Mouse (Mus musculus) c-Kit-negative CD71-positive TER-119-positive erythroid progenitor cells, embryonic 14.5 days (primary cell): ENCODE measurements at regions not wholly inside any gene's neighbourhood (a gene's known extent, or its start where the extent isn't known, plus 50 kb on each side); places are given as distances from the start of the nearest gene placed in this dataset.
A peak's percentile ranks its signal among the peaks of the same experiment; 100 is the strongest.

Experiments used
- DNase-seq: peaks from one replicate; pipeline ENCODE4 v3.0.0-alpha.2; 2013; ENCODE audit warnings: low read depth, low spot score

DNA sequence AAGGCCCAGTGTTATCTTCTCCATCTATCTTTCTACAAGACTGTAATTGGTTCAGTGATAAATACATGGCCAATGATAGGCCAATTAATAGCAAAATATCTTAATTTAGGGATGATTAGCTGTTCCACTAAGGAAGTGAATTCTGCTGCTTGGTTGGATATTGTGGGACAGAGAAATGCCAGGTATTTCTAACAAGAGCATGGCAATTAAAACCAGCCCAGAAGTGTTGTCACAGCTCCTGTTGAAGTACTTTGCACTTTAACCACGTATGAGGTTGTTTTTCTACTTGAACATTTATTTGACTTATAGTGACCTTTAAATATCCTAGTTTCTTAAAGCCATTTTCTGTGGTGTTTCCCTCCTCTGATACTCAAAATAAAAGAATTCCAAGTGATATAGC lies 65.7 kb upstream of the Acsl4 start:
- no peak for DNase-seq

DNA sequence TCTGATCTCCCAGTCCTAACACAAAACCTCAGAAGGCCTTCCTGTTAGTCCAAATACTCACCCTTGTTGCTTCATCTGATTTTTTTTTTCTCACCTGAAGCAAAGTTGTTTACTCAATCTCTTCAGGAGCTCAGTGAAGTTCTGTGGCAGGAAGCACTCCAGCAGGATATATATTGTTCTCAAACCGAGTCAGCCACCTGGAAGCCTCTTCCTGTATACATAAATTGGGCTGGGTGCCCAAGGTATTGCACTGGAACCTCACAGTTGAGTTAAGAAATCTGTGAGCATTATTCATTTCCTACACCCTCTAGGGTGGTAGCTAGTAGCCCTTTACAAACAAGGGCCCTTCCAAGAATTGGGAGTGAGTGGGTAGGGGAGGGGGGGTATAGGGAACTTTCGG lies 73.8 kb upstream of the Acsl4 start:
- DNase-seq = no peak

DNA sequence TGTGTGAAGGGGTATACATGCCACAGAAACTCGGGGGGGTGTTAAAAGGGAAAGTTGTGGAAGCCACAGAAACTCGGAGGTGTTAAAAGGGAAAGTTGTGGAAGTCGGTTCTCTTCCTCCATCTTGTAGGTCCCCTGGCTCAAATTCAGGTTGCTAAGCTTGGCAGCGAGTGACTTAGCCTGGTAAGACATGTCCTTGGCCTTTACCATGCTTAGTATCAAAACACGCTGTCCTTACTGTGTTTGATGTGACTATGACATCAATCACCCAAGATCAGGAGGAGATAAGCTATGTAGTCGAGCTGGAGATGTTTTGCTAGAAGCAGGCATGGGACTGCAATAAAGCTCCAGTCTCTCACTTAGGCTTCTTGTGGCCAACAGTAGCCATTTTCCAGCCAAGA lies 74.4 kb upstream of the Acsl4 start:
- DNase-seq = no peak

DNA sequence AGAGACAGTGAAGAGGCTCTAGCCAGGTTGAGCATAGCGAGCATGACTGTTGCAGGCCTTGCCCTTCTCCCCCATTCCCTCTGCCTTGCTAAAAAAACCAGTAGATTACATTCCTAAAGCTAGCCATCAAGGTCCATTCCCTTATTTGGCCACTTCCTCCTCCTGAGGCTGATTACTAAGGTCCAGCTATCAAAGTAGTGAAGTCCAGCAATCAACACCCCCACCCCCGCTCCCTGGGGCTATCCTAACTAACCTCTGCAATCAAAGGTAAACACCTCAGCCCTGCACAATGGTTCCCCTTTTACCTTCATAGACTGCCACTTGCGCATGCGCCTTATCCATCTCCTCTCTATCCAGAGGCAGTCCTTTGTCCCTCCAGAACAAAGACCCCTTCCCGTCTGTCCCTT lies 77.5 kb upstream of the Acsl4 start:
- DNase-seq = no peak

DNA sequence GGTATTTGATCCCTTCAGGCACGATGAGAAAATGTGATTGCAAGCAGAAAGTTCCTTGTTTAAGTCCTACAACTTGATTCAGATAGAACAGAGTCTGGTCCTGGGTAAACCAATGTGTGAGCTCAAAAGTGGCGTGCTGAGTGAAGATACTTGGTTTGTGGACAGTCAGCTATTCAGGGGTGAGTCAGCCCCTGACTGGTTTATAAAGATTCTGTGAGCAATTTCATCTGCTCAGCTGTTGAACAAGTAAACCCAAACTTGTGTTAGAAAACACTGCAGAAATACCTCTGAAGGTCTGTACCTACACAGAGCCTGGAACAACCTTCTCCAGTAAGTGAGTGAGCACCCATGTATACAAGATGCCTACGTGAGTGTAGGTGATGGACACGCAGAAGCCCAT lies 78.1 kb upstream of the Acsl4 start:
- no peak for DNase-seq

DNA sequence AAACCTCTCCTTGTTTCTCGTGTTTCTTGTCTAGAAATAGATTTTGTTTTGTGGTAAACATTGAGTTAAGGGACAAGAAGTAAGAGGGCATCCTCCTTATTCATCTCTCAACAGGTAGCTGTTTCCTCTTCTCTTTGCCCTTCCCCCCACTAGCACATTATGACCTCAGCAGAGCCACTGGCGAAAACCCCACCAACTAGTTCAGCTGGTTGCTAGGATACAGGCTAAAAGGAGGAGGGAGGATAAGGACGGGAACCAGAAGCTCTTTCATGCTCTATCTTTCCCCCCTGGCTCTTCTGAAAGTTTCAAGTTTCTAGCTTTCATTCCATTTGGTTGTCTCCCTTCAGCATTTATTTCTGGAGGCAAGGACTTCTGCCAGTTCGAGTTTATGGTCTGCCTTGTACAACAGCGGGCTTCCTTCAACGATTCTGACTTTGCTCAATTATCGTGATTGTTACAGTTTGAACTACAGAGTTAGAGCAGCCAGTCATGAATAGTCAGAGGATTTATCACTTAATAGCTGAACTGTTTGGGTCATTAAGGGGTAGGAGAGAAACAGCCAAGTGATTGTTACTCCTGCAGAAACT lies 78.8 kb upstream of the Acsl4 start:
- no peak for DNase-seq

DNA sequence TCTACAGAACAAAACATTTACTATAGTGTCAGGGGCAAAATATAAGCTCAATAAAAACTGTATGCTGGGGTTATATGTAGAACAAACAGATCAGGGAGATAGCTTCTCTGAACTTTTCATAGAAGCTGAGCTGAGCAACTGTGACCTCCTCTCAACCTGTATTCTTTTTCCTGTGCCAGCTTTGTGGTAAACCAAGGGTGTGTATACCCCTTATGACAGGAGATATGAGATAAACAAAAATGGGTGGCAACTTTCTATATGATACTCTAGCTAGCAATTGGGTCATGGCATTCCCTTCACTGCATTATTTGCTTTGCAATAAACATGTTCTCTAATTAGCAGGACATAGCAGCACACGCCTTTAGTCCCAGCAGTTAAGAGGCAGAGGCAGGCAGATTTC lies 79.7 kb upstream of the Acsl4 start:
- DNase-seq = no peak

DNA sequence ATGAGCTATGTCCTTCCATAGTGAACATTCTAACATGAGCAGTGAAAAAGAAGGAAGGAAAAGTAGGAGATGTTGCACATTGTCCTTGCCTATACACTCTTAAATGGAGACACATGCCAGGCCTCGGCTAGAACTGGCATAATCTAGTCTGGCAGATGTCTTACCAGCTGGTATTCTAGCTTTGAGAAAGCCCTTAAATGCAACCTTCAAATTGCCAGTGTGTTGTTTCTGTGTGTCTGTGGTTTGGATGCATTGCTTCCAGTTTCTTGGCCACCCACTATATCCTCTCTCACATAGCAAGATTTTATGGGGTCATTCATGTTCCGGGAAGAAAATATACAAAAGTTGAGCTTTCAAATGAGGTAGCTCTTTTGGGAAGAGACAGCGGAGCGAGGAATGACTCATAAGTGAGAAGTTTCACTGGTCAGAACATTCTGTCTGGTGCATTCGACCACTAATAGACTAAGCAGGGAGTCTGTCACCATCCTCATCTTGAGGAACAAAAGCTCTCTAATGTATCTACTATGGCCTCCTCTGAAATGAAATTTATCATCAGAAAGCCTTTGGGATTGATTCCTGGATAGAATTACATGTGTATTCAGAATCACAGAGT lies 91.0 kb upstream of the Acsl4 start:
- no peak for DNase-seq

DNA sequence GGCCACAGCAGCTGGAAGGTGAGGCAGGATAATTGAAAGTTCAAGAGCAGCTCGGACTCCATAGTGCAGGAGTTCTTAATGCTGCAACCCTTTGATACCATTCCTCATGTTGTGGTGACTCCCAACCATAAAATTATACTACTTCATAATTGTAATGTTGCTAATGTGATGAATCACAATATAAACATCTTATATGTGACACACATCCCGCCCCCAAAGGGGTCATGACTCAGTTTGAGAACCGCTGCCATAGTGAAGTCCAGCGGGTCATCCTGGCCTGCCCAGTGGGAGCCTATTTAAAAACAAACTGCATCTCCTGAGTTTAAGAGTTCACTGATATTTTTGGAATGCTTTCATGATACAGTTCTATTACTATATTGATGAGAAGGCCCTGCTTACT lies 97.7 kb upstream of the Acsl4 start:
- DNase-seq = no peak

DNA sequence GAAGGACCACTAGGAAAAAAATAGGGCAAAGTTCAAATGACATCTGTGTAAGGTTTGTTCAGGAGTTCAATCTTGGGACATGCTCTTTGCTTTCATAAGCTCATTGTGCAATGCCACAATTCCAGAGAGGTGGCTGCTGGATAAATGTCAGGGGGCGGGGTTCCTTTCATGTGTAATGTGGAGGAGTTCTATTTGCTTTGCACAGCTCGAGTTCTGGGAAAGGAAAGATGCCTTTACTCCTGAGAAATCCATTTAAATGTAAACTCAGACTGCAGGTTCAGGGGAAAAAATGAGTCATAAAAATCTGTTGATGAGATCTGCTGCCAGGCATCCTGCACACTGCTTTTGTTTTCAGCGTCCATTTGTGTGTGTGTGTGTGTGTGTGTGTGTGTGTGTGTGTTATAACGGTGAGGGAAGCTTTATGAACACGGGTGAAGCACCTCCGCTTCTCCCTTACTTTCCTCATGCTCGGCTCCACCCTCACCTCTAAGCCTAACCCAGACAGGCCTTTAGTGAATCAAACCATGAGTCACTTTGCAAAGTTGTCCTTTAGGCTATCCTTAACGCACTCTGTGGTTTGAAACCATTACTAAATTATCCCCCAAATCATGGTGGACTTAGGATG lies 99.9 kb upstream of the Acsl4 start:
- no peak for DNase-seq

DNA sequence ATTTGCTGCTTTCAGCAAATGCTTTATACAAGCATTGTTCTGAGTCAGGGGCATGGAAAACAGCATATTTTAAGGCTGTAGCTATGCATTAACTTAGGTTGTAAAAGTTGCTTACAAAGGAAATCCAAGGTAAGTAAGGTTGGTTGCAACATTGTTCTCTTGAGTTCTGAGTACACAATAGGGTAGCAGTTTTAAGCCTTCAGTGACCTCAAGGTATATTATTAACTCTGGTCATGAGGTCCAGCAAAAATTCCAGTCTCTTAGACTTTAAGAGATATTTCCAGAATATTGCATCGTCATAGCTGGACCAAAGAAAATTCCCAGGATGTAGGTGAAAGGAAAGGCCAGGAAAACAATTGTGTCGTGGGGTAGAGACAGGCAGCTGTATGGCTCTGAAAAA lies 110.8 kb upstream of the Acsl4 start:
- DNase-seq = no peak

DNA sequence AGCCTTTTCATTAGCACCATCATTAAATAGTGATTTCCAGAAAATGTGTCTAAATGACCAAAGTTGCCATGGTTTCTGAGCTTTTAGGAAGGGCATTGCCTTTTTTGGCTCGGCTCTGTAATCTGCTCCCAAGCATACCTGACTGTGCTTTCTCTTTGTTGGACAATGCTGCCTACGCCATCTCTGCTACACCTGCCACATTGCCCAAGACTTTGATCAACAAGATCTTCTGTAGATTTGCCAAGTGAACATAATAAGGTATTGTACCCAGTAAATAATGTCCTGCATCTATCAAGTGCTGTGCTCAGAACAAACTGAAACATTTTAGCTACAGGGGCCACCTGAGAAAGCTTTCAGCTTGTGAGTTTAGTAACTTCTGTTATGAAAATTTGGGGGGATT lies 114.6 kb upstream of the Acsl4 start:
- DNase-seq = no peak

DNA sequence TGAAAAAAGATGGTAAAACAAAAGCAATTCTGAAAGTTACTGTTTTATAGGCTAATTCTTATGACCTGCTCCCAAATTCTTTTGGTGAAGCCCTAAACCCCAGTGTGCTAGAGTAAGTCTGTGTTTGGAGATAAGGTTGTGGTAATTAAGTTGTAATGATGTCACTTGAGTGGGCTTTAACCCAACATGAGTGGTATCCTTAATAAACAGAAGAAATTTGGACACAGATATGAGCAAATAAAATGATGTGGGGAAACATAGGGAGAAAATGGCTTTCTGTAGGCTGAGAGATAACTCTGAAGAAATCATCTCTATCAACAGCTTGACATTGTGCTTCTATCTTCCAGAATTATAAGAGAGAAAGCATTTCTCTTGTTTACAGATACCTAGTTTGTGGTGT lies 117.1 kb upstream of the Acsl4 start:
- no peak for DNase-seq

DNA sequence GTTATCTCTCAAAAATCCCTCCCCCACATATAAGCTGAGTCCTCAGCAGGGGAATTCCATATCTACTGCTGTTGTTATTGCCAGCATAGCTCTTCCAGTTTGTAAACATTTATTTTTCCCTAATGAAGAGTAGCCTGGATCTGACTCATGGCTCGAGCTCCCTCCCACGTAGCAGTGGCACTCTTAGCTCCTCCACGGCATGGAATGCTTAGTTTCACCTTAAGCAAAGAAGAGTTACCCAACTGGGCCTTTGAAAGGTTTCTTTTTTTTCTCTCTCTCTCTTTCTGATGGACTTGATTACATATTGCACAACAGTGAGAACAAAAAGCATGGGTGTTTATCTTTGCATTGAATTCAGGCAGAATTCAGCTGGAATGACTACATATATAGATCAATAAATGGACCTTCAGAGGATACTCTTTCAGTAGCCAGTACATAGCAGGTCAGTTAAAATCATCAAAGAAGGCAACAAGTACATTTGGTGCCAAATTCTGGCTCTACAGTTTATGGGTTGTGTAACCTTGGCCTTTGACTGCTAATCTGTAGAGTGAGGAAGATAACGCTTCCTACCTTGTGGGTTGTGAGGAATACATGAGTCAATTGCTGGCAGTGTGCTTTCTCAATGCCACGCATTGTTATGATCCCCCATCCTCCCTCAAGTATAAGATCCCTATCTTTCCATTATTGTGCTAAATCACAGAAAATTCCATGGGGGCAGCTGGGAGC lies 126.2 kb upstream of the Acsl4 start:
- no peak for DNase-seq

DNA sequence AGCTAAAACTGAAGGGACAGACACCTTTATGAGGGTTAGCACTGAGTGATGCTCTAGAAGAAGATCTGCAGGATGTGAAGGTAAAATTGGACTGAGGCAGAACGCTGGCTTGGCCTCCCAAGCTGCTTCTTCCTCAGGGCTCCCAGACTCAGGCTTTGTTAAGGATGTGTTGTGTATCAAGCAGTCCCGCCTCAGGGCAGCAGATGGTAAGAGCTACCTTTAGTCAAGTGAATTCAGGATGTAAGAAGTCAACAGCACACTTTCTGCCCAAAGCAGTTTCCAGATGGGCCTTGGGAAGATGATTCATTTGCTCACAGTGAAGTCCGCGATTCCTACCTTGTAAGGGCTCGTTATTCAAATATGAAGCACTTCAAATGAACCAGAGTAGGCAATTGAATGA lies 126.9 kb upstream of the Acsl4 start:
- DNase-seq = no peak

DNA sequence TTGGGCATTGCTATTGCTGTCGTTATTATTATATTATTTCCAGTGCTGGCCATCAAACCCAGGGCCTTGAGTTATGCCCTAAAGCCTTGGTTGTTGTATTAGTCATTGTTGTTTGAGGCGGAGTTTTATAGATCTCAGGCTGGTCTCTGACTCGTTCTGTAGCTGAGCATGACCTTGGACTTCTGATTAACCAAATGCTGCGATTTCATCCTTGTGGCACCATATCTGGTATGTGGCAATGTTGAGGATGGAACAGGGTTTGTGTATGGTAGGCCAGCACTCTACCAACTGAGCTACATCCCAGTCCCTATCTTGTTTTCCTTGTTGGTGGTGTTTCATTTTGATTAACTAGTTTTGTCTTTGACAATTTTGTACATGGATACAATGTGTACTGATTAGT lies 130.7 kb upstream of the Acsl4 start:
- no peak for DNase-seq

DNA sequence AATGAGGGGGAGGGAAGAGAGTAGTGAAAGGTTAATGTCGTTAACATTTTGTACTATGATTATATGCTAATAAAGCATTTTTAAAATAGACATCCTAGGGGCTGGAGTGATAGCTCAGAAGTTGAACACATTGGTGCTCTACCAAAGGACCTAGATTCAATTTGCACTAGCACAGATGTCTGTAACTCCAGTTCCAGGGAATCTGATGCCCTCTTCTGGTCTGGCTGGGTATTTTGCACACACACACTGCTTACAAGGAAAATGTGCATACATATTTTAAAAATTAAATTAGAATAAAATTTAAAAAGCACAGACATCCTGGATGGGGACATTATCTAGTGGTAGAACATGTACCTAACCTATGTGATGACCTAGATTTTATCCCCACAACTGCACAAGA lies 136.6 kb upstream of the Acsl4 start:
- DNase-seq = no peak

DNA sequence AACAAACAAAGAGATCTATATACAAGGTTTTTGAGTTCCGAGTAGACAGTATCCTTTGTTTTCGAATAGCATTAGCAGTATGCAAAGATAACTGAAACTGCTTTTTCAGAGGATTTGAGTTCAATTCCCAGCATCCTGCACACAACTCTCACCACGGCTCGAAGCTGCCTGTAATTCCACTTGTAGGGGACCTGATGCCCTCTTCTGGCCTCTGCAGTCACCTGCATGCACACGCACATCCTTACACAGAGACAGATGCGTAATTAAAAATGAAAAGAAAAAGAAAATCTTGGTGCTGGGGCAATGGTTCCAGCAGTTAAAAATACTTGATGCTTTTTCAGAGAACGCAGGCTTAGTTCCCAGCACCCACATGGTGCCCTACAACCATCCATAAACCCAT lies 139.6 kb upstream of the Acsl4 start:
- no peak for DNase-seq

DNA sequence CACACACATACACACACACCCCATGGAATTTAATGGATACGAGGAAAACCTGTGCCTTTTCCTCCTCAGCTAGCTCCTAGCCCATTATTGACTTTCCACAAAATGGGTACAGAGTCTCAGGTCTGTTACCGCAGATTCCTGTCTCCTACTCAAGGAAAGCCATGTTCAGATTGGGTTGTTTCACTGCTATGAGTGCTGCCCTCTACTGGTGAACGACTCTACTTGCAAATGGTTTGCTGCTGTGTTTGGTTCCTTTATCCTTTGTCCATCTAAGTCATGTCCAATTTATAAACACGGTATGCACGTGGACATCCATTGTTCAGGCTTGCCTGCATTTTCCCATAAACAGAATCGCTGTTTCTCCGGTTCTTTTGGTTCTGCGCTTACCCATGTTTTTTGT lies 144.4 kb upstream of the Acsl4 start:
- peak; percentile 9 for DNase-seq

DNA sequence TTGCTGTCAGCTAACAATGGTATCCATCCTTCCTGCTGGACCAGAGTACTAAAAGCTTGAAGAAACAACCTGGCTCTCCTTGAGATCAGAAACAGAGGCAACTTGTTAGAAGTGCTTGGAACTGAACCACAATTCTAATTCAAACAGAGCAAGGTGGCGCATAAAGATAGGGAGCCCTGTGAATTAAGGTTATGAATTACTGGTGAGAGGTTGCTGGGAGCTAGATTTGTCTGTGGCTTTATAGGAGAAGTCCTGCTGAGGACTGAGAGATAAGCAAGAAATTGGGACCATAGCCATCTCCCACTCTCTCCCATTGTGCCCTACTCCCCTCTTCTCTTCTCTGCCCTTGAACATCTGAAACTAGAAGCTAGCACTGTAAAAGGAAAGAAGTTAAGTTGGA lies 145.2 kb upstream of the Acsl4 start:
- DNase-seq = no peak

DNA sequence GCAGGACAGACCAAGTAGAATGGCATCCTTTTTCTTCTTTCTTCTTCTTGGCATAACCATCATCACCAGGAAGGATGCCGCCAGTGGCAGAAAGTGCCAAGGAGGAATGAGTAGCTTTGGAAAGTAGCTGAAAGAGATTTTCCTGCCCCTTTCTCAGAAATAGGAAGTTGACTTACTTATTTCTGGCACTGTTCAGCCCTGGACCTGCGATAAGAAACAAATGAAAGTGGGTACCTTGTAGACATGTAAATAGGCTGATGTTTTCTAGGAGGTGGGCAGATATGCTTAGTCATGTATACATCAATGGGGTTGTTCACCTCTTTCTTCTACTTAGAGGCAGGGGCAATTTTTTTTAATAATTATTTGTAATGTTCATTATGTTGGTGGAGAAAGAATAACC lies 145.3 kb upstream of the Tmem164 start:
- DNase-seq = no peak

DNA sequence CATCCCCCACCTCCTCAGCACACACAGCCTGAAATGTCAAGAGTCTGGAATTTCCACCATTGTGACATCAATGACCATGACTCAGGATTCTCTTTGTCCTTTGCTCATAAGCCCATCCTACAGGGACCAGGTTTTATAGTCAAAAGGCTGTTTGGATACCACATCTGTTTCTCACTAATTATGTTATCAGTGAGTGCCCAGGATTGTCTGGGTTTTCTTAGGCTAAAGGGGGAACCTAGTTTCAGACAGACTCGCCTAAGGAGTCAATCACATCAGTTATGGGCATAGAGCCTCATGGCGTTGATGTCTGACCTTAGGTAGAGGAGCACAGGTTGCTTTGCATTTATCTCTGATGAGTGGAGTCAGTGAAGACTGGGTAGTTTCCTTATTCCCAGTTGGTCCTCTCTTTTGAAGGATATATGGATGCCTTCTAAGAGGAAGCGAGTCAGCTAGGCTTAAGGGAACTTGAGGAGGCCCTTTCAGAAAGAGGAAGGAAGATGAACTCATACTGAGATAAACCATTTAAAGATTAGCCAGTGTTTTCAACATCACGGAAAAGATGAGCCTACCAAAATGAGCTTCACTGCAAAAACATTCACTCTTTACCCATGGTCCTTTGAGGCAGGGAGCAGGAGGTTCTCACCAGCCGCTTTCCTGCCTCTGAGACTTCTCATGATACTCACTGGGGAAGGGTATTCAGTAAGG lies 143.8 kb upstream of the Tmem164 start:
- no peak for DNase-seq
